In the genomic region with DNA sequence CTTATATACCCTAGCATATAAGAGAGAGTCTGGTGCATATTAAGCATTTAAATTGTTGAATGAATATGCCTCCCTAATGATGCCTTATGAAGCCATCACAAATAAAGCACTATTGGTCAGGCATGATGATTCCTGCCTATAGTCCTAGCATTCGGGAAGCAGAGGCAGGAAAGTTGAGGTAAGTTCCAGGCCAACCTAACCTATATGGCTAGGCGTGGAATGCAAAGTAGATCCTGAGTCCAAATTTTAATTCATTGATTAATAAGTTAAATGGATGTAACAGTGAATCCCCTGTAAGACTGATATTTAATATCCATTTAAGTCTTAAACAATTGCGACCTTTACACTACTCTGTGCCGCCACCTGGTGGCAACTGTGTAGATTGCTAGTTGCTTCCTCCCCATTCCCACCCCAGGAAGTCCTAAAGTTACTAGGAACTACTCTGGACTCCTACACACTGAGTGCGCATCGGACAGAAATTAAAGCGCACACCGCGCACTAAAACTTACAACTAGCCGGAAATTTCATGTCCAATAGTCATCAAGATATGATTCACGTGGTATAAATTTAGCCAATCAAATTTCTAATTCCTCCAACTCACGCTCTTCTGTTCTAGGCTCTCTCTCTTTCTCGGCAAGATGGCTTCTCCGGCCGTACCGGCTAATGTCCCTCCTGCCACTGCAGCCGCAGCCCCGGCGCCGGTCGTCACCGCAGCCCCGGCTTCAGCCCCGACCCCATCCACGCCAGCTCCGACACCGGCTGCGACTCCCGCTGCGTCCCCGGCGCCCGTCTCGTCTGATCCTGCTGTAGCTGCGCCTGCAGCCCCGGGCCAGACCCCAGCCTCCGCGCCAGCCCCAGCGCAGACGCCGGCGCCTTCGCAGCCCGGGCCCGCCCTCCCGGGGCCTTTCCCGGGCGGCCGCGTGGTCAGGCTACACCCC, we compare ENCODE assay signal across 8 mouse cellular contexts. TPM values are rescaled to one million over a fixed set of nuclear protein-coding genes. Genes with fewer than 3 reads are reported as not detected.
DNase-seq lines count a peak whose midpoint lies in the region; ATAC-seq and TF ChIP-seq lines count a peak whose summit lies in the region.

A gene (plus strand): TSS at position 624 of the 938 bp plus-strand sequence.

- peak; percentile 88 for TF ChIP-seq CTCF in cortical plate, adult 2 months (IDR thresholded peaks at IDR 0.05; ENCODE audit: extremely low read depth, insufficient read depth, low read length)

- peak; percentile 88 for TF ChIP-seq POLR2A in cortical plate, adult 2 months (IDR thresholded peaks at IDR 0.05; ENCODE audit: extremely low read depth, insufficient read depth, low read length)

- DNase-seq in gastrocnemius, adult 8-10 months (ENCODE audit: low spot score in 2 of 2): peak; percentile 88 to 94
- peak; percentile 98 for DNase-seq in hindlimb bud, embryonic 11.5 days (ENCODE audit: extremely low spot score, low read depth, low spot score)
- DNase-seq in left cerebral cortex, adult 8-10 months (ENCODE audit: low spot score in 2 of 2): peak; percentile 94 to 97
- peak; percentile 96 to 97 for DNase-seq in right cerebral cortex, postnatal 10 days (ENCODE audit: low spot score in 2 of 2)
- DNase-seq in urinary bladder, postnatal 25 days (ENCODE audit: low spot score): peak; percentile 89

- H3K9me3 ChIP-seq in megakaryocyte, embryonic 14.5 days: 0 out of 2 replicates have a peak, but pooled peaks cover 5% of the 10 kb centered on the region

- peak within 1 kb of the TSS; percentile 91 for H3K4me3 ChIP-seq in cortical plate, adult 2 months (ENCODE audit: insufficient read depth, low read length)
- H3K4me3 ChIP-seq in megakaryocyte, embryonic 14.5 days (replicated peaks): peak within 1 kb of the TSS; percentile 98

- H3K27ac ChIP-seq in cortical plate, adult 2 months (ENCODE audit: insufficient read depth, low read length): 0 out of 2 replicates have a peak within 1 kb of the TSS, but pooled peaks have one; percentile 42

- ATAC-seq in activated CD4-positive, CD25-positive, alpha-beta regulatory T cell, adult 4 months: peak; percentile 97

- peaks cover 5% of the 10 kb centered on the region for H3K4me1 ChIP-seq in cortical plate, adult 2 months (ENCODE audit: control insufficient read depth, insufficient read depth, low read length)
- peaks cover 32% of the 10 kb centered on the region for H3K4me1 ChIP-seq in megakaryocyte, embryonic 14.5 days

- no peaks in the 10 kb centered on the region for H3K27me3 ChIP-seq in megakaryocyte, embryonic 14.5 days (replicated peaks)

- peaks cover 38% of the 10 kb centered on the region for H3K36me3 ChIP-seq in megakaryocyte, embryonic 14.5 days (replicated peaks; ENCODE audit: low read length)

RNA-seq across cellular contexts. Expression of the gene that starts here (rescaled TPM):
- polyA plus RNA-seq in activated CD4-positive, CD25-positive, alpha-beta regulatory T cell, adult 4 months (2017; shearing (Covaris generic)): 10 to 100 TPM; 34.6 to 48.4 TPM
- polyA plus RNA-seq in cortical plate, adult 2 months (2012; rRNA removed): 91.9 and 95.0 TPM in 2 replicates
- 100 to 1,000 TPM; 111 to 136 (median 121) TPM for total RNA-seq in gastrocnemius, adult 8-10 months (2022)
- total RNA-seq in left cerebral cortex, adult 8-10 months (2022): 100 to 1,000 TPM; 101 to 102 (median 101) TPM
- 351 and 1,291 TPM in 2 replicates for polyA plus RNA-seq in megakaryocyte, embryonic 14.5 days (2012; ENCODE audit: insufficient read depth, low replicate concordance)

Comparison
In these comparisons a context has a peak if more than half of its experiments do, and no peak if none do; other contexts are left out.
1. Peak in every context shown above with its lines: DNase-seq, ATAC-seq, H3K4me3 ChIP-seq and H3K27ac ChIP-seq.